Mouse (Mus musculus) ovary, adult 2 months (tissue): ENCODE measurements around the gene Cldnd2. TPM values are rescaled to one million over a fixed set of nuclear protein-coding genes. Genes with fewer than 3 reads are reported as not detected.

Experiments used
- polyA plus RNA-seq: library from polyadenylated mRNA; depleted of rRNA; stranded (reverse); fragments of >200 nt; gene quantifications from 2 replicates; pipeline ENCODE4 v1.2.3, GENCODE M21; 2012; rRNA removed

The Cldnd2 gene
- not detected in 2 replicates for polyA plus RNA-seq

GRCm38 (mm10) chr7:43440482-43440881 lies at the start of gene Cldnd2:
TSS of gene Cldnd2 (plus strand) at chr7:43440782.

GRCm38 (mm10) chr7:43408131-43408553 lies 32.4 kb upstream of the Cldnd2 start, which contains the start of gene Siglecg:
TSS of gene Siglecg (plus strand) at chr7:43408204.

GRCm38 (mm10) chr7:43427406-43427805 lies 13.2 kb upstream of the Cldnd2 start, which contains the start of gene Lim2:
TSS of gene Lim2 (plus strand) at chr7:43427670.

GRCm38 (mm10) chr7:43436341-43437255 lies 4.0 kb upstream of the Cldnd2 start, which contains the start of gene Nkg7:
TSS of gene Nkg7 (plus strand) at chr7:43437073.

GRCm38 (mm10) chr7:43443917-43444293 lies 3.3 kb downstream of the Cldnd2 start, which contains the start of the genes Etfb and Gm45233:
TSS of gene Etfb (plus strand) at chr7:43444083.
TSS of gene Gm45233 (plus strand) at chr7:43444128.

GRCm38 (mm10) chr7:43462851-43463250 lies 22.3 kb downstream of the Cldnd2 start, which contains the start of gene Vsig10l:
TSS of gene Vsig10l (plus strand) at chr7:43463151.

GRCm38 (mm10) chr7:43489631-43490125 lies 49.1 kb downstream of the Cldnd2 start, which contains the start of gene Iglon5:
TSS of gene Iglon5 (minus strand) at chr7:43490075.

Other genes with a start within 250 kb of the Cldnd2 start
- 2.2 and 3.1 TPM in 2 replicates for gene Zfp715, start 127.5 kb upstream of the Cldnd2 start, polyA plus RNA-seq
- gene Siglecf, start 89.4 kb upstream of the Cldnd2 start, polyA plus RNA-seq = 0.32 and 0.59 TPM in 2 replicates
- gene Siglecg, start 32.6 kb upstream of the Cldnd2 start, polyA plus RNA-seq = 3.3 and 3.4 TPM in 2 replicates
- gene Lim2, start 13.1 kb upstream of the Cldnd2 start, polyA plus RNA-seq = not detected in 2 replicates
- gene Nkg7, start 3.7 kb upstream of the Cldnd2 start, polyA plus RNA-seq = 3.6 and 4.3 TPM in 2 replicates
- gene Etfb, start 3.3 kb downstream of the Cldnd2 start, polyA plus RNA-seq = 66.7 and 91.3 TPM in 2 replicates
- 1.4 and 1.9 TPM in 2 replicates for gene Gm45233, start 3.3 kb downstream of the Cldnd2 start, polyA plus RNA-seq
- 11.4 and 11.9 TPM in 2 replicates for gene Vsig10l, start 22.4 kb downstream of the Cldnd2 start, polyA plus RNA-seq
- 4.7 and 5.2 TPM in 2 replicates for gene Iglon5, start 49.3 kb downstream of the Cldnd2 start, polyA plus RNA-seq
- gene 4931406B18Rik, start 65.2 kb downstream of the Cldnd2 start, polyA plus RNA-seq = not detected in 2 replicates
- gene Cd33, start 103.6 kb downstream of the Cldnd2 start, polyA plus RNA-seq = 2.1 and 6.2 TPM in 2 replicates
- gene Zfp658, start 121.5 kb downstream of the Cldnd2 start, polyA plus RNA-seq = 1.5 and 1.6 TPM in 2 replicates
- gene Zfp719, start 138.8 kb downstream of the Cldnd2 start, polyA plus RNA-seq = 2.7 and 3.1 TPM in 2 replicates
- 0.38 TPM in 1 of 2 replicates, not detected in the other for gene Zfp819, start 166.4 kb downstream of the Cldnd2 start, polyA plus RNA-seq
- not detected in 2 replicates for gene Ceacam18, start 193.9 kb downstream of the Cldnd2 start, polyA plus RNA-seq
- gene Siglece, start 219.4 kb downstream of the Cldnd2 start, polyA plus RNA-seq = 2.9 and 3.8 TPM in 2 replicates
- 32.2 and 40.1 TPM in 2 replicates for gene Ctu1, start 231.2 kb downstream of the Cldnd2 start, polyA plus RNA-seq
- gene Klk14, start 249.6 kb downstream of the Cldnd2 start, polyA plus RNA-seq = 0.14 and 0.16 TPM in 2 replicates